Mouse (Mus musculus) olfactory bulb, adult 2 months (tissue): ENCODE data around the gene Fbxo41.

Source experiments
- CTCF ChIP-seq: fragments of 200-500 bp; IDR thresholded peaks from 2 replicates; pipeline ENCODE4 v1.5.1; 2012; ENCODE audit warnings: low read depth, mild to moderate bottlenecking, low read length, moderate library complexity; ENCODE audit not compliant: insufficient read depth
- POLR2A ChIP-seq: fragments of 200-500 bp; IDR thresholded peaks from 2 replicates; pipeline ENCODE4 v1.6.1; 2012; ENCODE audit warnings: mild to moderate bottlenecking, low read depth, low read length, moderate library complexity; ENCODE audit not compliant: insufficient read depth

DNA sequence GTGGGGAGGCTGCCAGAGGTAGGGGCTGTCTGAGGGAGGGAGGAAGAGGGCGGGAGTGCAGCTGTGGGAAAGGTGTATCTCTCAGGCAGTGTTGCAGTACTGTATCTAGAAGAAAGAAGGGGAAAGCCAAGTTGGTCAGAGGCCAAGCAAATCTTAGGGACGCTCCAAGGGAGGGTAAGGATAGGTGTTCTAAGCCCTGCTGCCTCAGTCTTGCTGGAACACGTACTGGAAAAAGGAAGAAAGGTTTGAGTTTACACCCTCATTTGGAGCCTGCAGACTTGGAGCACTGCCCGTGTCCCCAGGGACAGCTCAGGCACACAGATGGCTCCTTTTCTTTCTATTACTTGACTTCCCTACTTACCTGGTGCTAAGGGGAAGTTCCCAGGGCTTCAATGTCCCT, 61.7 kb downstream of the Fbxo41 start:
- TF ChIP-seq POLR2A (no peak), CTCF (no peak)
